Comparison of ENCODE assay signal across 36 mouse cellular contexts in genomic region chr4:138840726-138841125, GRCm38 (mm10). TPM values are rescaled to one million over a fixed set of nuclear protein-coding genes. Genes with fewer than 3 reads are reported as not detected.
"Had no signal": no experiment of that assay in that cellular context is flagged by ENCODE, and none has a peak within 500 bp of the region (broad histone marks: within the 10 kb centered on the region; RNA-seq: fewer than 3 reads in every experiment).

No protein-coding gene starts in this region.

- H3K4me3 ChIP-seq: gastrocnemius, adult 2 months; heart, adult 2 months; heart, embryonic 12.5 days; hindbrain, embryonic 10.5 days; hindbrain, embryonic 12.5 days; intestine, embryonic 15.5 days; kidney, embryonic 15.5 days; limb, embryonic 10.5 days; limb, embryonic 12.5 days; liver, embryonic 13.5 days; liver, embryonic 15.5 days had no signal

- H3K4me1 ChIP-seq: heart, embryonic 12.5 days; hindbrain, embryonic 10.5 days; hindbrain, embryonic 12.5 days; intestine, embryonic 15.5 days; kidney, embryonic 15.5 days; limb, embryonic 10.5 days; limb, embryonic 12.5 days; liver, embryonic 13.5 days; liver, embryonic 15.5 days had no signal

- ATAC-seq: inflammation-experienced regulatory T-cells, adult 6 months; intestine, embryonic 15.5 days; intestine, postnatal 0 days; liver, postnatal 0 days had no signal

- H3K27me3 ChIP-seq: heart, embryonic 12.5 days; hindbrain, embryonic 12.5 days; intestine, embryonic 15.5 days; kidney, embryonic 15.5 days; limb, embryonic 12.5 days; liver, embryonic 13.5 days; liver, embryonic 15.5 days had no signal

- H3K27ac ChIP-seq: gastrocnemius, adult 2 months; heart, adult 2 months; hindbrain, embryonic 10.5 days; hindbrain, embryonic 12.5 days; hindbrain, embryonic 14.5 days; intestine, embryonic 15.5 days; kidney, embryonic 15.5 days; kidney, postnatal 0 days; limb, embryonic 10.5 days; limb, embryonic 12.5 days; liver, embryonic 13.5 days; liver, embryonic 15.5 days had no signal

- H3K9ac ChIP-seq: heart, embryonic 12.5 days; hindbrain, embryonic 12.5 days; hindbrain, embryonic 14.5 days; intestine, embryonic 15.5 days; kidney, embryonic 15.5 days; limb, embryonic 12.5 days; liver, embryonic 13.5 days; liver, embryonic 15.5 days; liver, postnatal 0 days had no signal

- H3K36me3 ChIP-seq: heart, embryonic 12.5 days; hindbrain, embryonic 10.5 days; hindbrain, embryonic 12.5 days; intestine, embryonic 15.5 days; kidney, embryonic 15.5 days; limb, embryonic 10.5 days; limb, embryonic 12.5 days; liver, embryonic 13.5 days; liver, embryonic 15.5 days had no signal

- H3K9me3 ChIP-seq: limb, embryonic 10.5 days; liver, embryonic 15.5 days had no signal

- H3K4me2 ChIP-seq: heart, embryonic 12.5 days; hindbrain, embryonic 12.5 days; hindbrain, embryonic 14.5 days; intestine, embryonic 15.5 days; kidney, embryonic 15.5 days; limb, embryonic 12.5 days; liver, embryonic 11.5 days; liver, embryonic 13.5 days; liver, embryonic 15.5 days had no signal

- DNase-seq: gastrocnemius, adult 2 months; gastrocnemius, postnatal 10 days; gastrocnemius, postnatal 25 days; heart, adult 2 months; heart, postnatal 4 days; kidney, adult 9 months; kidney, postnatal 14 days; liver; liver, embryonic 13.5 days; liver, postnatal 0 days had no signal

RNA-seq across cellular contexts. Expression of gene Pla2g5, which starts 22.6 kb away (rescaled TPM):
- total RNA-seq: granulocyte monocyte progenitor cell, adult 5-6 weeks had no signal
- polyA plus RNA-seq: hindbrain, embryonic 10.5 days; hindbrain, embryonic 12.5 days; inflammation-experienced regulatory T-cells, adult 6 months; limb, embryonic 12.5 days; liver, embryonic 13.5 days; liver, postnatal 0 days had no signal

RNA-seq across cellular contexts. Expression of gene Gm13030, which starts 33.0 kb away (rescaled TPM):
- total RNA-seq: gastrocnemius, adult 2 months; gastrocnemius, postnatal 10 days; gastrocnemius, postnatal 25 days; gastrocnemius, postnatal 4 days; granulocyte monocyte progenitor cell, adult 5-6 weeks; heart, adult 2 months; heart, postnatal 10 days; heart, postnatal 25 days; heart, postnatal 4 days; layer of hippocampus, postnatal 10 days; layer of hippocampus, postnatal 25 days; left cerebral cortex, adult 8-10 months; left cerebral cortex, postnatal 10 days had no signal
- polyA plus RNA-seq: frontal cortex, adult 2 months; heart, adult 2 months; heart, embryonic 12.5 days; heart, embryonic 14.5 days; heart, embryonic 16.5 days; hindbrain, embryonic 10.5 days; hindbrain, embryonic 12.5 days; hindbrain, embryonic 14.5 days; hindbrain, embryonic 16.5 days; inflammation-experienced regulatory T-cells, adult 6 months; intestine, embryonic 15.5 days; intestine, postnatal 0 days; kidney, embryonic 15.5 days; kidney, postnatal 0 days; limb, embryonic 10.5 days; limb, embryonic 12.5 days; limb, embryonic 14.5 days; liver, embryonic 11.5 days; liver, embryonic 13.5 days; liver, embryonic 15.5 days; liver, postnatal 0 days had no signal

RNA-seq across cellular contexts. Expression of gene Pla2g2e, which starts 37.0 kb away (rescaled TPM):
- total RNA-seq: gastrocnemius, adult 2 months; gastrocnemius, postnatal 10 days; gastrocnemius, postnatal 4 days; granulocyte monocyte progenitor cell, adult 5-6 weeks; layer of hippocampus, postnatal 10 days; layer of hippocampus, postnatal 25 days; left cerebral cortex, adult 8-10 months; left cerebral cortex, postnatal 10 days had no signal
- polyA plus RNA-seq: frontal cortex, adult 2 months; heart, embryonic 12.5 days; heart, embryonic 14.5 days; hindbrain, embryonic 10.5 days; hindbrain, embryonic 12.5 days; hindbrain, embryonic 14.5 days; hindbrain, embryonic 16.5 days; inflammation-experienced regulatory T-cells, adult 6 months; intestine, embryonic 15.5 days; kidney, postnatal 0 days; limb, embryonic 10.5 days; limb, embryonic 12.5 days; liver, embryonic 11.5 days; liver, embryonic 13.5 days; liver, embryonic 15.5 days; liver, postnatal 0 days had no signal
